Mouse (Mus musculus): ENCODE results near the gene Slc9a1.

Slc9a1 gene

GRCm38 (mm10) chr4:133369553-133370297 lies at the start of gene Slc9a1:
Gene Slc9a1 (plus strand): TSS chr4:133369706.
- peak; percentile 95 to 99 for DNase-seq (ENCODE audit: inconsistent age in 2 of 2, low spot score in 1 of 2)

GRCm38 (mm10) chr4:133328129-133328528 lies 41.4 kb upstream of the Slc9a1 start:
- no peak for DNase-seq (ENCODE audit: inconsistent age in 2 of 2, low spot score in 1 of 2)

- DNase-seq (ENCODE audit: inconsistent age in 2 of 2, low spot score in 1 of 2) = no peak
Measured at GRCm38 (mm10) chr4:133330296-133330695, 39.2 kb upstream of the Slc9a1 start.

GRCm38 (mm10) chr4:133333306-133333705 lies 36.2 kb upstream of the Slc9a1 start:
- DNase-seq (ENCODE audit: inconsistent age in 2 of 2, low spot score in 1 of 2) = no peak

GRCm38 (mm10) chr4:133337833-133338520 lies 31.5 kb upstream of the Slc9a1 start:
- DNase-seq (ENCODE audit: inconsistent age in 2 of 2, low spot score in 1 of 2) = peak in 1 of 2 experiments; percentile 38

GRCm38 (mm10) chr4:133338521-133339095 lies 30.9 kb upstream of the Slc9a1 start:
- DNase-seq (ENCODE audit: inconsistent age in 2 of 2, low spot score in 1 of 2) = no peak

GRCm38 (mm10) chr4:133339148-133339749 lies 30.3 kb upstream of the Slc9a1 start:
- DNase-seq (ENCODE audit: inconsistent age in 2 of 2, low spot score in 1 of 2) = peak; percentile 99

- DNase-seq (ENCODE audit: inconsistent age in 2 of 2, low spot score in 1 of 2) = no peak
Measured at GRCm38 (mm10) chr4:133340217-133340616, 29.3 kb upstream of the Slc9a1 start.

- DNase-seq (ENCODE audit: inconsistent age in 2 of 2, low spot score in 1 of 2) = peak in 1 of 2 experiments; percentile 67
Measured at GRCm38 (mm10) chr4:133344112-133344511, 25.4 kb upstream of the Slc9a1 start.

- no peak for DNase-seq (ENCODE audit: inconsistent age in 2 of 2, low spot score in 1 of 2)
Measured at GRCm38 (mm10) chr4:133345702-133346101, 23.8 kb upstream of the Slc9a1 start.

- DNase-seq (ENCODE audit: inconsistent age in 2 of 2, low spot score in 1 of 2) = no peak
Measured at GRCm38 (mm10) chr4:133346577-133346976, 22.9 kb upstream of the Slc9a1 start.

GRCm38 (mm10) chr4:133347624-133348023 lies 21.9 kb upstream of the Slc9a1 start:
- DNase-seq (ENCODE audit: inconsistent age in 2 of 2, low spot score in 1 of 2) = peak in 1 of 2 experiments; percentile 58

- peak; percentile 47 to 80 for DNase-seq (ENCODE audit: inconsistent age in 2 of 2, low spot score in 1 of 2)
Measured at GRCm38 (mm10) chr4:133348051-133348775, 21.3 kb upstream of the Slc9a1 start.

- peak in 1 of 2 experiments; percentile 18 for DNase-seq (ENCODE audit: inconsistent age in 2 of 2, low spot score in 1 of 2)
Measured at GRCm38 (mm10) chr4:133352797-133353196, 16.7 kb upstream of the Slc9a1 start.

GRCm38 (mm10) chr4:133353367-133354365 lies 15.8 kb upstream of the Slc9a1 start, which contains the start of gene Wdtc1:
Gene Wdtc1 (minus strand): TSS chr4:133353481.
- DNase-seq (ENCODE audit: inconsistent age in 2 of 2, low spot score in 1 of 2) = peak in 1 of 2 experiments; percentile 69

GRCm38 (mm10) chr4:133354641-133355040 lies 14.9 kb upstream of the Slc9a1 start:
- peak in 1 of 2 experiments; percentile 20 for DNase-seq (ENCODE audit: inconsistent age in 2 of 2, low spot score in 1 of 2)

GRCm38 (mm10) chr4:133370298-133371274 lies 1.1 kb downstream of the Slc9a1 start:
- peak in 1 of 2 experiments; percentile 71 for DNase-seq (ENCODE audit: inconsistent age in 2 of 2, low spot score in 1 of 2)

- DNase-seq (ENCODE audit: inconsistent age in 2 of 2, low spot score in 1 of 2) = peak in 1 of 2 experiments; percentile 50
Measured at GRCm38 (mm10) chr4:133371621-133372277, 2.2 kb downstream of the Slc9a1 start.

All from adrenal gland, adult (tissue).